In genomic region chr16:43309968-43310431, GRCm38 (mm10) we compare ENCODE assay signal across 12 mouse cellular contexts.
DNase-seq lines count a peak whose midpoint lies in the region; ATAC-seq and TF ChIP-seq lines count a peak whose summit lies in the region.
"Had no signal": no experiment of that assay in that cellular context is flagged by ENCODE, and none has a peak within 500 bp of the region (broad histone marks: within the 10 kb centered on the region; RNA-seq: fewer than 3 reads in every experiment).

No protein-coding gene starts in this region.

- H3K4me1 ChIP-seq in embryonic facial prominence, embryonic 13.5 days: peaks cover 16% of the 10 kb centered on the region
- peaks cover 17% of the 10 kb centered on the region for H3K4me1 ChIP-seq in limb, embryonic 10.5 days
- H3K4me1 ChIP-seq in intestine, embryonic 16.5 days (ENCODE audit: control insufficient read depth, insufficient read depth, low read length): 0 out of 2 replicates have a peak, but pooled peaks cover 2% of the 10 kb centered on the region
- H3K4me1 ChIP-seq: megakaryocyte, embryonic 14.5 days had no signal

- intact Hi-C loops in left cerebral cortex, adult 2 months (cut with DNase I): no loop called here

- H3K4me2 ChIP-seq in embryonic facial prominence, embryonic 13.5 days: no peak overlapping the region
- no peak overlapping the region for H3K4me2 ChIP-seq in intestine, embryonic 16.5 days (ENCODE audit: low read depth, low read length)
- H3K4me2 ChIP-seq: limb, embryonic 15.5 days had no signal

- peak overlapping the region; percentile 58; the same call in 1 of the 2 replicates for H3K27ac ChIP-seq in left cerebral cortex, adult 2 months
- H3K27ac ChIP-seq in embryonic facial prominence, embryonic 13.5 days: peak overlapping the region; percentile 64
- H3K27ac ChIP-seq in limb, embryonic 10.5 days: peak overlapping the region; percentile 46; the same call in 1 of the 2 replicates
- no peak overlapping the region for H3K27ac ChIP-seq in intestine, embryonic 16.5 days (ENCODE audit: low read length)
- H3K27ac ChIP-seq: limb, embryonic 15.5 days had no signal

- no peak for TF ChIP-seq CTCF in left cerebral cortex, adult 2 months (IDR thresholded peaks at IDR 0.05)

- H3K9ac ChIP-seq in embryonic facial prominence, embryonic 13.5 days: peak overlapping the region; percentile 51; the same call in 1 of the 2 replicates
- H3K9ac ChIP-seq in intestine, embryonic 16.5 days (ENCODE audit: low read depth, low read length): no peak overlapping the region
- H3K9ac ChIP-seq: limb, embryonic 15.5 days had no signal

- no peaks in the 10 kb centered on the region for H3K27me3 ChIP-seq in embryonic facial prominence, embryonic 13.5 days
- no peaks in the 10 kb centered on the region for H3K27me3 ChIP-seq in limb, embryonic 10.5 days (ENCODE audit: low read depth, poor library complexity, severe bottlenecking)
- no peaks in the 10 kb centered on the region for H3K27me3 ChIP-seq in intestine, embryonic 16.5 days (replicated peaks; ENCODE audit: control insufficient read depth, insufficient read depth, low read length)
- H3K27me3 ChIP-seq: limb, embryonic 15.5 days; megakaryocyte, embryonic 14.5 days had no signal

- no peak overlapping the region for H3K4me3 ChIP-seq in left cerebral cortex, adult 2 months
- H3K4me3 ChIP-seq in embryonic facial prominence, embryonic 13.5 days: no peak overlapping the region
- H3K4me3 ChIP-seq in limb, embryonic 10.5 days: no peak overlapping the region
- H3K4me3 ChIP-seq in intestine, embryonic 16.5 days (ENCODE audit: low read length): no peak overlapping the region
- H3K4me3 ChIP-seq: limb, embryonic 15.5 days; megakaryocyte, embryonic 14.5 days had no signal

- H3K36me3 ChIP-seq in embryonic facial prominence, embryonic 13.5 days: no peaks in the 10 kb centered on the region; the same call in 1 of the 2 replicates
- H3K36me3 ChIP-seq in limb, embryonic 10.5 days: no peaks in the 10 kb centered on the region
- H3K36me3 ChIP-seq in intestine, embryonic 16.5 days (ENCODE audit: control insufficient read depth, insufficient read depth, low read length): no peaks in the 10 kb centered on the region
- H3K36me3 ChIP-seq: G1E; limb, embryonic 15.5 days had no signal

- H3K9me3 ChIP-seq in embryonic facial prominence, embryonic 13.5 days: no peaks in the 10 kb centered on the region
- no peaks in the 10 kb centered on the region for H3K9me3 ChIP-seq in limb, embryonic 10.5 days (replicated peaks)
- no peaks in the 10 kb centered on the region for H3K9me3 ChIP-seq in intestine, embryonic 16.5 days (ENCODE audit: control insufficient read depth, low read length)
- H3K9me3 ChIP-seq: G1E; limb, embryonic 15.5 days had no signal

- WGBS in embryonic facial prominence, embryonic 13.5 days: 37% methylated on average over 4 of the region's 4 CpGs
- 37% methylated on average over 4 of the region's 4 CpGs for whole genome bisulfite sequencing in limb, embryonic 10.5 days
- 44% methylated on average over 4 of the region's 4 CpGs for WGBS in intestine, embryonic 16.5 days

- no peak for ATAC-seq in embryonic facial prominence, embryonic 13.5 days (ENCODE audit: insufficient number of reproducible peaks, insufficient read depth, low FRiP score, low TSS enrichment, low read depth)
- no peak for ATAC-seq in intestine, embryonic 16.5 days
- ATAC-seq: inflammation-experienced regulatory T-cells, adult 6 months had no signal

- no peak for DNase-seq in left cerebral cortex, adult 2 months (ENCODE audit: extremely low spot score in 1 of 2, low spot score in 2 of 2)
- no peak for DNase-seq in left cerebral cortex, adult 8-10 months (ENCODE audit: low spot score in 2 of 2)
- no peak for DNase-seq in limb, embryonic 10.5 days (ENCODE audit: low spot score)
- DNase-seq in retina, embryonic 14.5 days (ENCODE audit: low spot score): peak; percentile 31
- no peak for DNase-seq in left cerebral cortex, adult 9 months (ENCODE audit: low spot score in 2 of 2)
- no peak for DNase-seq in right cerebral cortex, postnatal 10 days (ENCODE audit: low spot score in 2 of 2)
